Mouse (Mus musculus) gastrocnemius, adult 18-20 months (tissue): Measurements from ENCODE around the gene Mrpl22. TPM values are rescaled to one million over a fixed set of nuclear protein-coding genes. Genes with fewer than 3 reads are reported as not detected.
A peak's percentile ranks its signal among the peaks of the same experiment; 100 is the strongest.

ENCODE experiments used
- DNase-seq: peaks from one replicate; pipeline ENCODE4 v3.0.0; 2021; ENCODE audit warnings: low spot score
- long read RNA-seq, 2 experiments: library from polyadenylated mRNA; stranded (forward); transcript quantifications; one replicate each; pipeline ENCODE4 v2.0.0; 2021
- total RNA-seq, 2 experiments: library from RNA; stranded (reverse); gene quantifications; 2 replicates each; pipeline ENCODE4 v1.2.3; 2021

Gene Mrpl22
- total RNA-seq, result 10 to 100 TPM; 44.2 to 47.3 TPM
- long read RNA-seq, experiment 1, transcript Mrpl22-201 (7 exons, 722 nt), result major isoform, 28 of 39 reads
- long read RNA-seq, experiment 1, partial matches to known transcripts, result 2 of 39 reads
- long read RNA-seq, experiment 1, other reads (novel, unspliced or antisense), result 9 of 39 reads
- long read RNA-seq, experiment 2, transcript Mrpl22-201 (7 exons, 722 nt), result major isoform, 11 of 15 reads
- long read RNA-seq, experiment 2, partial matches to known transcripts, result 1 of 15 reads
- long read RNA-seq, experiment 2, other reads (novel, unspliced or antisense), result 3 of 15 reads

DNA sequence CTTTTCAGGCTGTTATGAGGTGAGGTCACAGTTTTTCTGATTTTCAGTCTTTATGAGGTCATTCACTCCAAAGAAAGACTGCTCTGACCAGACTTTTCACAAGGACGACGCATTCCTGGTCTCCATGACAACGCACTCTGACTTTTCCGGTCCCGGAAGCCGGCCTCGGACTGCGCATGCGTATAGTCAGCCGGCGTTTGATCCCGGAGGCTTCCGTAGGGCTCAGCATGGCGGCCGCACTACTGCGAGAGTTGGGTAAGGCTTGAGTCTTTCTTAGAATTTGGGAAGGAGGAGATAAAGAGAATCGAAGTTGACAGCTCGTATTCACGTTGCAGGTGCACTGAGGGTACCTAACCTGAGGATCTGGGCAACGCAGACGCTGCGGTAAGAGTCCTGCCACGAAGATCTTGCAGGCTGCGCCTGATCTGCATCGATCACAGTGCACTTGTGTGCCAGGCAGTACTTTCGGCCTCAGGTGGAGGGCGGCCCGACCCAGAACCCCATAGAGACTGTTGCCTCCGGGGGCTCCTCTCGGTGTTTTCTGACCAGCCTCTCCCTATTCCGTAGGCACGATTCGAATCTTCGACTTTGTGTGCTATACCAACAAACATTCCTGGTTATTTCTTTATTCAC lies at the start of gene Mrpl22:
TSS of gene Mrpl22 (plus strand) at position 203 of the 633 bp plus-strand sequence.
- peak; percentile 95 for DNase-seq

DNA sequence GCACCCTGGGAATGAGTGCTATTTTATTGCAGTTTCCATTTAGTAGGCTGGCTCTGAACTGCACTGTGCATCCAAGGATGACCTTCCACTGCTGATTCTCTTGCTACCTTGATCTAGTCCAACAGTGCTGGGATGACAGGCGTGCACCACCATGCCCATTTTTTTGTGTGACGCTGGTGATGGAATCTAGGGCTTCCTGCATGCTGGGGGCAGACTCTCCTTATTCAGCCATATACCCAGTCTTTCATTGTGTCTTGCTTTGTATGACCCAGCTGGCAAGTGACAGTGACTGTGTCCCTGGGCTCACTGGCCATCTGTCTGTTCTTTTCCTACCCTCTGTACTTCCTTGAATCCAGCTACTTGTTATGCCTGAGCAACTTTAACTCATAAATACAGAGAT lies 47.8 kb upstream of the Mrpl22 start:
- DNase-seq, result no peak

DNA sequence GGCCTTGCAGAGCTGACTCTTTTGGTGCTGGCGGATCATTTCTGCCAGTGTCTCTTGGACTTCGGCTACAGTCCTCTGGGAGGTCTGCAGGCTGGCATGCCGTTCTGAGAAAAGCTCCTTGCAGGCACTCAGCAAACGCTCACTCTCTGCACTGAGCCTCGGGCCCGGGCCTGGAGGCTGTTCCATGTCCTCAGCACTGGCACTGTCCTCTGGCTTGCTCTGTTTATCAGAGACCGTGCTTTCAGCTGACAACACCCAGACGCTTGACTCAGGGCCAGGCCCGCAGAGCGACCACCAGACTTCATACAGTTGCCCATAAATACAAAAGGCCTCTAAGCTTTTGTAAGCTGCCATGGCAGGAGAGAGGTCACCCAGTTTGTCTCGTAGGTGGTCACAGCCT lies 46.4 kb upstream of the Mrpl22 start:
- DNase-seq, result no peak

DNA sequence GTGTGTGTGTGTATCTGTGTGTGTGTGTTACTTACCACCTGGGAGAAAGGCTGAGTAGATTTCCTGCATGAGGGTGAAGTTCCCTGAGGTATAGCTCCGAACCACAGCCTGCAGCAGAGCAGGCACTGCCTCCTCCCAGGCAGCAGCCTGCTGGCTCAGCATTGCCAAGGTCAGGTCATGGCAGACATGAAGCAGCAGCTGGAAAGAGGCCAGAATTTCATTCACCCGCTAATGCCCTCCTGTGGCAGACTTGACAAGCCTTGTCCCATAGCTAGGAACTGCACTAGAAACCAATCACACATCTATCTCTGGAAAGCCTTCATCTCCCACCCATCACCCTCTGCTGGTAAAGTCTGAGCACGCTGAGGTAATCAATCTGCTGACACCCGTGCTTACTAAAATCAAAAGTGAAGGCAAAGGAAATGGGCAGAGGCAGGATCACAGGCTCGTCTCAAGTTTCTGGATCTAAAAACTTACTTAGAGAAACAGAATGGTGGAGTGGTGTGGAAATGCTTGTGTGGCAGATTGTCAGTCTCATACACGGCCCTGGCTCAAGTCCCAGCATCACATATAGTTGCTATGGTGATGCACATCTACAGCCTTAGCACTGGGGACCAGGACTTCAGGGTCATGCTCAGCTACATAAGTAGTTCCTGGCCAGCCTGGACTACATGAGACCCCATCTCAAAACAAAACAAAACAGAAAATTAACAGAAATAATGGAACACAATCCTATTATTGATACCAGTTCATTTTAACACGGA lies 44.9 kb upstream of the Mrpl22 start:
- peak; percentile 77 for DNase-seq

DNA sequence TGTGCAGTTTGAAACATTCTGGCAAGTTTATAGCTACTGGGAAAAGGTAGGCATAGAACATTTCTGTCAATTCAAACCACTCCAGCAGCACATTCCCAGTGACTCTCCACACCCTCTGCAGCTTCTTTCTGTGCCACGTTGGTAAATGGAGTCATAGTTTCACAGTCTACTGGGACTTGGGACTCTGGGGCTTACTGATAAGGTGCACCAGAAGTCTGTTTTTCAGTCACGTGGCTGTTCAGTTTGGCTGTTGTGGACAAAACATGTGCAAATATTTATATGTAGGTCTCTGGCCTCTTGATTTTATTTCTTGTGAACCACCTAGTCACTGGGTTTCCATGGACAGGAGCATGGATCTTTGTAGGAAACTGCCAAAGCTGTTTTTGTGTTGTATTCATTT lies 43.9 kb upstream of the Mrpl22 start:
- no peak for DNase-seq

DNA sequence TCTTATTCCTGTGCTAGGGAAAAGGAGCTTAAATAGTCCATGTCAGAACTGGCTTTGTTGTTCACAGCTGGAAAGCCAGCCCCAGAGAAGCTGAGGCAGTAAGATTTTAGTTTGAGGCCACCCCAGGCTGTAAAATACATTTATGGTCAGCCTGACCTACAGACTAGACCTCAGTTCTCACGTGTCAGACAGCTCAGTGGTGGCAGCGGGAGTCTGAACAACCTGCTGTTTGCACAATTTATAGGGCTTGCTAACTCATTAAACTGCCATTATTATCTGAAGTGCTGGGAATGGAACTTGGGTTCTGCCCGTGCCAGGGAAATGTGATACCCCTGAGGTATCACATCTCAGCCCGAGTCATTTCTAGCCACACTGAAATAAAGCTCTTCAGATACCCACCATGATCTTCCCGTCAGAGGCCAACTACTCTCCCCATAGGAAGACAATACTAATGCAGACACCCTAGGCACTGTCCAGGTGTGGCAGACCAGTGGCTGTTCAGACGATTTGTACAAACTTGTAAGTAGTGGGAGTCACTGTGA lies 42.1 kb upstream of the Mrpl22 start:
- DNase-seq, result no peak

DNA sequence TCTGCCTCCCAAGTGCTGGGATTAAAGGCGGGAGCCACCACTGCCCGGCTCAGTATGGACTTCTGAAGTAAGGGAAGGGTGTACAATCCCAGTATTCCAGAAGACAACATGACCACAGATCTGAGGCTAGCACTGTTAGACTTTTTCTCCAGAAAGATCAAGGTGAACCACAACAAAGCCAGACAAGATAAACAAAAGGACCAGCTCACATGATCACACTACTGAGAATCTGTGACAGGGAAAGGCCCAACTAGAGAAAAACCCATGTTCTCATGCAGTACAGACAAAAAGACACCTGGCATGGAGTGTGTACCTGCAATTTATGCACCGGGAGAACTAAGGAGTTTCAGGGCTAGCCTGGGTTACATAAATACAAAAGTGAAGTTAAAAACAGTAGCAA lies 39.4 kb upstream of the Mrpl22 start:
- no peak for DNase-seq

DNA sequence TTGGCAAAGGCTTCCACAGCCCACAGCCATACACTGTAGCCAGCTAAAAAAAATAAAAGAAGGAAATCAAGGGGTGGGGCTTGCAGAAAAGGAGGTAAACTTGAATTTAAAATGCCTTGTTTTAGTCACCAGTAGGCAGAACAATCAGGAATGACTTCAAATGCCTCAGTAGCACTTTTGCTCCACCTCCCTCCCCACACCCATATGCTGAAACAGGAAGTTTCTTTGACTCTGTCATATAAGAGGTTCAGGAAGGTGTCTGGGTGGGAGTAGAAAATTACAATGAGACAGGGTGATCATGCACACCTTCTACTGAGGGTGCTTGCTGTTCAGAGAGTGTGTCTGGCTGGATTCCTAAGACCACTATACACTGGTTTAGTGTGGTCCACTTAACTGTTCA lies 36.6 kb upstream of the Mrpl22 start:
- no peak for DNase-seq

DNA sequence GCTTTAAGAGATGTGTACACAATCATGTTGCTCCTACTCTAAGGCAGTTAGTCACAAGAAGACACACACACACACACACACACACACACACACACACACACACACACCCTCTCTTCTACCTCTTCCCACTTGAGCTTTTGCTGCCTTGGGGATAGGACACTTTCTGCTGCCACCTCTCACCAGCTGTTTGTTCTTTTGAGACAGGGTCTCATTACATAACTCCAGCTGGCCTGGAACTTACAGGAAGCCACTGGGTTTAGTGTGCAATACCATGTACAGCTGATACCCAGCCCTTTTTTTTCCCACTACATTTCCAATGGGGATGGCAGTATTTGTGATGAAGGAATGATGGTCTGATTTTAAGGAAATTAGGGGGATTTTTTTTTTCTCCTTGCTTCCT lies 36.2 kb upstream of the Mrpl22 start:
- DNase-seq, result no peak

DNA sequence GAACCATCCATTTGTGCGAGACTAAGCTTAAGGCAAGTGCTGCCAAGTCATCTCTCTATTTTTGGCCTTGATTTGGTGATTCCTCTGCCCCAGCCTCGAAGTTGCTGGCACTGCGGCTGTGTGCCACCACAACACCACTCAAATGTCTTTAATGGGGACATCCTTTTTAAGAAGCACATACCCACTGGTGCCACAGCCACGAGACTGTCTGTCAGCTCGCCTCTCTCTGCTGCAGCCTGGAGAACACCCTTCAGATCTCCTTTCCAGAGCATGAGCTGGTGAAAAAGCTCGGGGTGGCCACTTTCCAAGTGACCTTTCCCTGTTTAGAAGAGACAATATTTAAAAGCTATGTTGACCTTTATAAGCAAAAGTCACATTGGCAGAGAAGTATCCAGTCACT lies 34.8 kb upstream of the Mrpl22 start:
- DNase-seq, result no peak

DNA sequence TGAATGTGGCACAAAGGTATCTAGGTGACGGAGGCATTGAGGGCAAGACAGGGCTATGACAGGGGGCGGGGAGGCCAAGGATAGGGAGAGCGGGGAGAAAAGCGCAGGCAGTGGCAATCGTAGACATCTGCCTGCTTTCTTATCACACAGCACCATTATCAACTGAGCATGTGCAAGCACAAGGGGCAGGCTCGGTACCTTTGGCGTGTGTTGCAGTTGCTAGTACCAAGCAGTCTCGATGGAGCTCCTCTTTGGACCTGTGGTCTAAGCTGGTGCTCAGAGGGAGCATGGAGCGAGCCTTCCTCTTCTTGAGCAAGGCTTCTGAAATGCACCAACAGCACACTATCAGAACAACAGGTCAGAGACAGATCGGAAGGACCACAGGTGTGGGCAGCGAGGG lies 32.6 kb upstream of the Mrpl22 start:
- DNase-seq, result no peak

DNA sequence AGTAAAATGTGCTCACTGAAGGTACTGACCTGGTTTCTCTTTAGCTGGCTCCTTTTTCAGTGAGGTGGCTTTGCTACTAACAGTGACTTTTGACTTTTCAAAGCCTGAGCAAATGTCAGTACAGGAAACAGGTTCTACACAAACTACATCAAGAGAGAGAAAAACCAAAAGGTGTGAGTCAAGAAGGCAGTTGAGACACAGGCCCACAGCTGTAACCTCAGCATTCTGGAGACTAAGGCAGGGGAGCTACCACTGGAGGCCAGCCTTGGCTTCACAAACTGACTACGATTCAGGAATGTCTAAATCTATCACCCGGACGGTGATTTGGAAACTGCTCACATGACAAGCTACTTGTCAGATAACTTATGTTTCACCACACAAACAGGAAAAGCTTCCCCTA lies 32.0 kb upstream of the Mrpl22 start:
- no peak for DNase-seq

DNA sequence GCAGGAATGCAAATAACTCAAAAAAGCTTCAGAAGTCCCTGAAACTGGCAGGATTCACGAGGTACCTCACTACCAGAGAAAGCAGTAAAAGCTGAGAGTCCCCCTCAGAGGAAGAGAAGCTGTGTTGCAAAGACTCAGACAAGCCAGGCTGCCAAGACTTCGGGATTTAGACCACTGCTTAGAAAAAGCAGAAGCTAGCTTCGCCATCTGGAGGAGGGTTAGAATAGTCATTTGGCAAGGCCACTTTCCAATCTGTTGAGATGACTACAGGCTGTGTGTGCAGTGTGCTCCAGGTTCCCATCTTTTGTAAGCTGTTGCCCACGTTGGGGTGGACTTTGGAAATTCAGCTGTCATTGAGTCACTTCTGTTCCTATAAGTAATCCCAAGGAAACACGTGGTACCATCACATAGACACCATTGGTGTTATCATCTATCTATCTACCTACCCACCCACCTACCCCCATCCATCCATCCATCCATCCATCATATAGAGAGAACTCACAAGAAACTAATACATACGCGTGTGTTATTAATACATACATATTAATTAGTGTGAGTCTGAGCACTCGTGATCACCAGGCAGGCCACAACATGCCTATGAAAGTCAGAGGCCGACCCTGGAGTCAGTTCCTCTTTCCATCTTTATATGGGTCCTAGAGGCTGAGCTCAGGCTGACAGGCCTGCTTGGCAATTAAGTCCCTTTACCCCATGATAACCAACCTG lies 27.6 kb upstream of the Mrpl22 start:
- no peak for DNase-seq

DNA sequence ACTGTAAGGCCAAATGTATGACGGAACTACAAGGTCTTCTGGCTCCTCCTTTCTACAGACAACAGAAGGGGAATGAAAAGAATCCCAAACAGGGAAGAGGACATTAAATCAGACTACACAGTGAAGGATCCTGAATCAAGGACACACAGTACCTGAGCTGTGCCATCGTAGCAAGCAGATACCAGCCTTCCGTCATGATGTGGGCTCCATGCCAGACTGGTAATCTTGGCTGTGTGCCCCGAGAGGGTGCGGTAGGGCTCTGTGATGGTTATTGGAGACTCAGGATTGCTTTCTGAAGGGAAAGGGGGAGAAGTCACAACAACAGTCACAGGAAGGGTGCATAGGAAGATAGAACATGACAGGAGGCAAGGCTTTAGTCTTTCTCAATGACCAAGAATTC lies 25.2 kb upstream of the Mrpl22 start:
- peak; percentile 29 for DNase-seq

DNA sequence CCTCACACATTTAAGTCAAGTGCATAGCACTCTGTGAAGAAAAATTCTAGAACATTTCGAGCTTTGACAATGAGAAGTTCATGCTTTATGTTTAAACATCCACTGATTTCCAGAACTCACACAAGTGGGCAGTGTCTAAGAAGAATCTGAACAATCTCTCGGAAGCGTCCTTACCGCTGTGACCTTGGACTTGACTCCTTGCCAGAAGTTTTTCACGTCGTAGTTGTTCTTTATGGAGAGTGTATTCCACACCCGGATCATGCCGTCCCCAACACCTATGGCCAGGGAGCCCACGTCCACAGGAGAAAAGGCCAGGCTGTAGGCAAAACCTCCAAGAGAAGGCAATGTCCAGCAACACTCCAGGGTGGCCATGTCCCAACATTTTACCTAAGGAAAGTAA lies 16.0 kb upstream of the Mrpl22 start:
- DNase-seq, result no peak

DNA sequence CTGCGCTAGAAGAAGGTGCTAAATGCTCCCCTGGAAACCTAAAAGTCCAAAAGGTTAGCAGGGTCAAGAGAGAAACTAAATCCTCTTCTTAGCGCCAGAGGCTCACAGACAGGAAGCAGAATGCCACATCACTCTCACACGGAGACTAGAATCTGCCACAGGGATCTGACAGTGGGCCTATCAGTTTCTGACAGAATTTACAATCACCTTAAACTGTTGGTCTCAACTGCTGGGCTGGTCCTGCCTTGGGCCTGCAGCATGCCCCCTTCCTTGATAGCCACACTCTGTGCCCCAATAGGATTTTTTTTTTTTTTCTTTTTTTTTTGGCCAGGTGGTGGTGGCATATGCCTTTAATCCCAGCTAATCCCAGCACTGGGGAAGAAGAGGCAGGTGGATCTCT lies 14.6 kb upstream of the Mrpl22 start:
- DNase-seq, result no peak

DNA sequence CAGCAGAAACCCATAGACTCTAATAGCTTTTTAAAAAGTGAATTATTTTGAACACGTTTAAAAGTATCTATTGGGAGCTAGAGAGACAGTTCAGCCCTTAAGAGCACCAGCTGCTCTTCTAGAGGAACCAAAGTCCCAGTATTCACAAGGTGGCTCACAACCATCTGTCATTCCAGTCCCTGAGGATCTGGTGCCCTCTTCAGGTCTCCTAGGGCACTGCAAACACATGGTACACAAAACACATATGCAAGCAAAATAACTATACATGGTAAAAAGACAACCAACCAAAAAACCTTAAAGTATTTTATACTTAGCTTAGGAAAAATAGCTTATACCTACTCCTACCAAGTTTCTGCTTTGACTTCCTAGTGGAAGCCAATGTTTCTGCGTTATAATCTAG lies 6.4 kb upstream of the Mrpl22 start:
- no peak for DNase-seq

DNA sequence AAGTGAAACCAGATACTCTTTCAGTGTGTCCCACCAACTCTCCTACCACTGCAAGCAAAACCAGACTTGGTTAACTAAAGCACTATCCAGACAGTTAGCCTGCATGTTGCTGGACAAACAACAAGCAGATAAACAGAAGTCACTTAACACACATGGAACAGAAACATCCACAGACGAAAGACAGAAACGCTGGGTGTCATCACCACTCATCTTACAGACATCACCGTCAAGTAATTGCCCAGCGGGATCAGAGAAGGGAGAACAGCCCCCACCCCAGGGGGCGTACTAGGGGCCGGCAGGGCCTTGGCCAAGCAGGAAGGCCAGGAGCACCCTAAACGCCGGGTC lies 3.7 kb upstream of the Mrpl22 start:
- DNase-seq, result no peak

DNA sequence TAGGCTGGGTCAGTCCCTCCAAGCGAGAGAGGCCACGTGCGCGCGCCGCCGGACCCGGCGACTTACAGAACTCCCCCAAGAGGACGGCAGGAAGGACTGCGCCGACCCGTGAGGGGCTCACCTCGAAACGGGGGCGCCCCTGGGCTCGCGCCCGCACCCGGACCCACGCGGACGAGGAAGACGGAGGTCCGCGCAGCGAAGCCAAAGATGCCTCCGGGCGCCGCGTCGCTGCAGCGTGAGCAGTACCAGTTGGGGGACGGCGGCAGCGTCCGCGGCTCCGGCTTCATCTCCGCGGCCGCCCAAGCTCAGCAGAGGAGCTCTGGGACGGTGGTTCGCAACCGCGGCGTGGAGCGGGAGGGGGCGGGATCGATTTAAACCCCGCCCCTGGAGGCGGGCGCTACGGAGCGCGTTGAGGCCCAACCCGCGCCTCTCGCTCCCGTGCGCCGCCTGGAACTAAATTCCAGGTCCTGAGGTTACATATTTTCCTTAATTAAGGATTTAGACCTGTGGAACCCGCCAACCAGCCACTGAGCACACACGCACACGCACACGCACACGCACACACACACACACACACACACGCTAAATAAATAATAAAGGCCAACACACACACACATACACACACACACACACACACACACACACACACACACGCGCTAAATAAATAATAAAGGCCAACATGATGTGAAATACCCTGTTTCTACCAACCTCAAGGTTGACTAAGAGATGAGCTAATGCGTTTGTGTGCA lies 3.1 kb upstream of the Mrpl22 start, which contains the start of gene Gemin5:
TSS of gene Gemin5 (minus strand) at position 373 of the 749 bp plus-strand sequence.
- DNase-seq, result peak; percentile 79

DNA sequence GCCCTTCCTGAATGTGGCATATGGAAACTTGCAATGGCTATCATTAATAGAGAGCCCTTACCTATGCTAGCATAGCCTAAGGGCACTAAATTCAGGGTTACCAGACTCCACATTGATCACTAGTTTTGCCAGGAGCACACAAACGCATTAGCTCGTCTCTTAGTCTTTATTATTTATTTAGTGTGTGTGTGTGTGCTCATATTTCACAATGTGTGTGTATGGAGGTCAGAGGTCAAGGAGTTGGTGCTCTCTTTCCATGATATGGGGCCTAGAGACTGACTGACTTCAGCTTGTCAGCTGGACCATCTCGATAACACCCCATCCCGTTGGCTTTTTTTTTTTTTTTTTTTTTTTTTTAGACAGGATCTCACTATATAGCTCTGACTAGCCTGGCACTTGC lies 1.8 kb upstream of the Mrpl22 start:
- DNase-seq, result no peak

DNA sequence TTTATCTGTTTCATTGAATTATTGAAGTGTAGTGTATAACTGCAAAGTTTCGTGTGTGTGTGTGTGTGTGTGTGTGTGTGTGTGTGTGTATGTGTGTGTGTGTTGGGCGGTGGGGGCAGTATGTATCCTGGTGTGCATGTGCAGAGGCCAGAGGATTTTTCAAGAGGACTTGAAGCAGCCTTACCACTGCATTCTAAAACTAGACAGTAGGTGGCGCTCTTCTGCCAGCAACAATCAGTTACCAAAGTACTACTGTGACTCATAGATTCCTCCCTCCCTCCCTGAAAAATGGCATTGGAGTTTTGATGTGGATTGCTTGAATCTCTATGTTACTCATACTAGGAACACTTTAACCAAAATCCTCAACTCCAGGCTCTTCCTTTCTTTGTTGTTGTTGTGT lies 8.1 kb downstream of the Mrpl22 start:
- peak; percentile 88 for DNase-seq
